Mouse (Mus musculus): ENCODE results near the gene Pfkp. TPM values are rescaled to one million over a fixed set of nuclear protein-coding genes. Genes with fewer than 3 reads are reported as not detected.

The Pfkp gene
- polyA plus RNA-seq, 1 experiment: 36.9 TPM

GRCm38 (mm10) chr13:6621831-6622230 lies 26.7 kb downstream of the Pfkp start:
- no peaks in the 10 kb centered on the region for H3K9me3 ChIP-seq
- peaks cover 32% of the 10 kb centered on the region for H3K4me1 ChIP-seq
- no peak overlapping the region for H3K4me3 ChIP-seq (replicated peaks)
- H3K27me3 ChIP-seq (replicated peaks): no peaks in the 10 kb centered on the region
- TF ChIP-seq FLI1 (IDR thresholded peaks at IDR 0.05; ENCODE audit: low read length): no peak
- TF ChIP-seq GATA1 (IDR thresholded peaks at IDR 0.05; ENCODE audit: borderline replicate concordance, low read length): no peak
- H3K36me3 ChIP-seq (replicated peaks; ENCODE audit: low read length): peaks cover 97% of the 10 kb centered on the region

- Histone ChIP-seq H3K36me3 (replicated peaks; ENCODE audit: low read length) (peaks cover 99% of the 10 kb centered on the region), H3K4me1 (peaks cover 17% of the 10 kb centered on the region), H3K4me3 (replicated peaks) (no peak overlapping the region), H3K27me3 (replicated peaks) (no peaks in the 10 kb centered on the region), H3K9me3 (no peaks in the 10 kb centered on the region)
- no peak for TF ChIP-seq FLI1 (IDR thresholded peaks at IDR 0.05; ENCODE audit: low read length)
- TF ChIP-seq GATA1 (IDR thresholded peaks at IDR 0.05; ENCODE audit: borderline replicate concordance, low read length): no peak
Measured at GRCm38 (mm10) chr13:6620250-6620649, 28.3 kb downstream of the Pfkp start.

GRCm38 (mm10) chr13:6618711-6619110 lies 29.9 kb downstream of the Pfkp start:
- H3K27me3 ChIP-seq (replicated peaks): no peaks in the 10 kb centered on the region
- peaks cover 6% of the 10 kb centered on the region; the same call in 1 of the 2 replicates for H3K4me1 ChIP-seq
- peaks cover 99% of the 10 kb centered on the region for H3K36me3 ChIP-seq (replicated peaks; ENCODE audit: low read length)
- H3K4me3 ChIP-seq (replicated peaks): no peak overlapping the region
- H3K9me3 ChIP-seq: no peaks in the 10 kb centered on the region
- TF ChIP-seq FLI1 (IDR thresholded peaks at IDR 0.05; ENCODE audit: low read length): no peak
- TF ChIP-seq GATA1 (IDR thresholded peaks at IDR 0.05; ENCODE audit: borderline replicate concordance, low read length): no peak

- no peaks in the 10 kb centered on the region for H3K4me1 ChIP-seq
- peaks cover 61% of the 10 kb centered on the region for H3K36me3 ChIP-seq (replicated peaks; ENCODE audit: low read length)
- no peaks in the 10 kb centered on the region for H3K27me3 ChIP-seq (replicated peaks)
- H3K4me3 ChIP-seq (replicated peaks): no peak overlapping the region
- no peak for TF ChIP-seq FLI1 (IDR thresholded peaks at IDR 0.05; ENCODE audit: low read length)
- no peak for TF ChIP-seq GATA1 (IDR thresholded peaks at IDR 0.05; ENCODE audit: borderline replicate concordance, low read length)
- no peaks in the 10 kb centered on the region for H3K9me3 ChIP-seq
Measured at GRCm38 (mm10) chr13:6613690-6614445, 34.7 kb downstream of the Pfkp start.

GRCm38 (mm10) chr13:6602786-6603409 lies 45.7 kb downstream of the Pfkp start:
- H3K27me3 ChIP-seq (replicated peaks): no peaks in the 10 kb centered on the region
- no peak overlapping the region for H3K4me3 ChIP-seq (replicated peaks)
- H3K9me3 ChIP-seq: no peaks in the 10 kb centered on the region
- TF ChIP-seq GATA1 (IDR thresholded peaks at IDR 0.05; ENCODE audit: borderline replicate concordance, low read length) (no peak), FLI1 (IDR thresholded peaks at IDR 0.05; ENCODE audit: low read length) (no peak)
- H3K36me3 ChIP-seq (replicated peaks; ENCODE audit: low read length): peaks cover 77% of the 10 kb centered on the region
- no peaks in the 10 kb centered on the region for H3K4me1 ChIP-seq

- peaks cover 88% of the 10 kb centered on the region for H3K36me3 ChIP-seq (replicated peaks; ENCODE audit: low read length)
- H3K4me1 ChIP-seq: no peaks in the 10 kb centered on the region
- no peaks in the 10 kb centered on the region for H3K27me3 ChIP-seq (replicated peaks)
- no peaks in the 10 kb centered on the region for H3K9me3 ChIP-seq
- TF ChIP-seq FLI1 (IDR thresholded peaks at IDR 0.05; ENCODE audit: low read length): no peak
- no peak overlapping the region for H3K4me3 ChIP-seq (replicated peaks)
Measured at GRCm38 (mm10) chr13:6601676-6602075, 46.9 kb downstream of the Pfkp start.

- H3K9me3 ChIP-seq: no peaks in the 10 kb centered on the region
- peaks cover 98% of the 10 kb centered on the region for H3K36me3 ChIP-seq (replicated peaks; ENCODE audit: low read length)
- H3K4me3 ChIP-seq (replicated peaks): no peak overlapping the region
- TF ChIP-seq GATA1 (IDR thresholded peaks at IDR 0.05; ENCODE audit: borderline replicate concordance, low read length): no peak
- no peak for TF ChIP-seq FLI1 (IDR thresholded peaks at IDR 0.05; ENCODE audit: low read length)
- H3K27me3 ChIP-seq (replicated peaks): no peaks in the 10 kb centered on the region
- H3K4me1 ChIP-seq: no peaks in the 10 kb centered on the region
Measured at GRCm38 (mm10) chr13:6600626-6601025, 48.0 kb downstream of the Pfkp start.

GRCm38 (mm10) chr13:6597801-6598200 lies 50.8 kb downstream of the Pfkp start:
- peaks cover 98% of the 10 kb centered on the region for H3K36me3 ChIP-seq (replicated peaks; ENCODE audit: low read length)

GRCm38 (mm10) chr13:6595403-6595802 lies 53.2 kb downstream of the Pfkp start:
- no peak overlapping the region for H3K4me3 ChIP-seq (replicated peaks)
- H3K36me3 ChIP-seq (replicated peaks; ENCODE audit: low read length): peaks cover 98% of the 10 kb centered on the region
- TF ChIP-seq FLI1 (IDR thresholded peaks at IDR 0.05; ENCODE audit: low read length) (no peak), GATA1 (IDR thresholded peaks at IDR 0.05; ENCODE audit: borderline replicate concordance, low read length) (no peak)
- H3K9me3 ChIP-seq: no peaks in the 10 kb centered on the region
- H3K4me1 ChIP-seq: peaks cover 19% of the 10 kb centered on the region
- no peaks in the 10 kb centered on the region for H3K27me3 ChIP-seq (replicated peaks)

More at GRCm38 (mm10) chr13:6597801-6598200, 50.8 kb downstream of the Pfkp start:
- Histone ChIP-seq H3K9me3 (no peaks in the 10 kb centered on the region), H3K4me1 (0 out of 2 replicates have a peak, but pooled peaks cover 3% of the 10 kb centered on the region), H3K27me3 (replicated peaks) (no peaks in the 10 kb centered on the region), H3K4me3 (replicated peaks) (no peak overlapping the region)
- TF ChIP-seq GATA1 (IDR thresholded peaks at IDR 0.05; ENCODE audit: borderline replicate concordance, low read length) (no peak), FLI1 (IDR thresholded peaks at IDR 0.05; ENCODE audit: low read length) (no peak)

GRCm38 (mm10) chr13:6590846-6591245 lies 57.7 kb downstream of the Pfkp start:
- Histone ChIP-seq H3K4me3 (replicated peaks) (no peak overlapping the region), H3K36me3 (replicated peaks; ENCODE audit: low read length) (peaks cover 100% of the 10 kb centered on the region), H3K27me3 (replicated peaks) (no peaks in the 10 kb centered on the region), H3K4me1 (peaks cover 41% of the 10 kb centered on the region), H3K9me3 (no peaks in the 10 kb centered on the region)
- TF ChIP-seq GATA1 (IDR thresholded peaks at IDR 0.05; ENCODE audit: borderline replicate concordance, low read length) (no peak), FLI1 (IDR thresholded peaks at IDR 0.05; ENCODE audit: low read length) (no peak)

All from megakaryocyte, embryonic 14.5 days (primary cell).